Mouse (Mus musculus) telencephalon, adult 2 months (tissue): Measurements from ENCODE around the gene Prps1.
A peak's percentile ranks its signal among the peaks of the same experiment; 100 is the strongest.
"Not testable (repeated sequence)": the region's sequence is repeated elsewhere in the genome, so short reads cannot be mapped to it uniquely, and the experiment has no call there.

Experiments
- DNase-seq: peaks from one replicate; pipeline ENCODE4 v3.0.0-alpha.2; 2011; ENCODE audit warnings: low read depth, low spot score

Gene Prps1

GRCm38 (mm10) chrX:140501401-140502301 lies 45.2 kb downstream of the Prps1 start:
- DNase-seq: no peak

GRCm38 (mm10) chrX:140503905-140504304 lies 47.5 kb downstream of the Prps1 start:
- DNase-seq: no peak

DNA sequence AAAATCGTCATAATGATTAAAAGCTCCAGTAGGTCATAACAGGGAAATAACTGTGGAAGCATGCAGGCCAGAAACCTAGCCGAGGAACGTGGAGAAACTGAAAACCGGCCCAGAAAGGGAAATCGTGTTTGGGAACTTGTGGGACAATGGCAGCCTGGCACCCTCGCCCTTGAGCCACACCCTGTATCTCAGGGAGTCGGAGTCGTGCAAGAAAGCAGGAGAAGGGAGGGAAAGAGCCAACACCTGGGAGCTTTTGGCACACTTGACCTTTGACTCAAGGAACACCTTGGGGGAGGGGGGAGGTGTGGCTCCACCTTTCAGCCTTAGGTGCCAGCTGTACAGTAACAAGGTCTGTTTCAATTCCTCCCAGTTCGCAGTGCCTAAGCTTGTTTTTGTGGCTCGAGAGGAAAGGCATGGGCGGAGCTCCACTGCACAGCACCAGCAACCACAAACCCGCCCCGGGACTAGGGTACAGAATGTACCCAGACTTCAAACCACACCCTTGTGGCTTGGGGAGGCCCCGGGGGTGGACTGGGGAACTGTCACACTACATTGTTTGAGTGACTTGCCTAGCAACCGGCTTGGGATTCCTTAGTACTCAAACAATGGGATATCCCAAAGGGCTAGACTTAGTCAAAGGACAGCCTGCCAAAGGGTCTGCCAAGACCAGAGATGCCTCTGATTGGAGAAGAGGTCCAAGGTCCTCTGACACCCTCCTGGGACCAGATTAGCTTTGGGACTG lies 49.3 kb downstream of the Prps1 start:
- no peak for DNase-seq

DNA sequence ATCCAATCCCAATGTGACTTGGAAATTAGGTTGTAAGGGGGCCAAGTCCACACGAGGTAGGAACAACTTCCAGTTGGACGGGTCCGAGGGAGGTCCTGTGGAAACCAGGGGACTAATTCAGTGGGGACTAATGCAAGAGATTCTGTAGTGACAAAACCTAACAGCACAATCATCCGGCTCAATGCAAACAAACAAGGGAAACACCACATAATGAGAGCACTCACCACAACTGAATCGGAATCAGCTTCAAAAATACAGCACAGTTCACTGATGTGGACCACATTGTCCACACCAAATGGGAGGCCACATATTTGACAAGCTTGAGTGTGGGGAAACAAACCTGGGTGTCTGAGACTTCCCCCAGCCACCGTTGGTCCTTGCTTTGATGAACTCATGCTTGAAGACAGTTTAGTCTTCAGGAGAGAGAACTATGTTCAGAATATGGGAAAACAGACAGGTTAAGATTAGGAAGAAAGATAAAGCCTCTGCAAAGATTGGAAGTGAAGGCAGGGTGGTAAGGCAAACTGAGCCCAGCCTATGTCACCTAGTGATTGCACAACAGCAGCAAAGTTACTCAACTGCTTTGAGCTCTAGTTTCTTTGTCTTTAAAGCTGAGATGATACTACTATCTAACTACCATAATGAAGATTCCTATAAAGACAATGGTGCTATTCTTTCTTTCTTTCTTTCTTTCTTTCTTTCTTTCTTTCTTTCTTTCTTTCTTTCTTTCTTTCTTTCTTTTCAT lies 50.2 kb downstream of the Prps1 start:
- no peak for DNase-seq

DNA sequence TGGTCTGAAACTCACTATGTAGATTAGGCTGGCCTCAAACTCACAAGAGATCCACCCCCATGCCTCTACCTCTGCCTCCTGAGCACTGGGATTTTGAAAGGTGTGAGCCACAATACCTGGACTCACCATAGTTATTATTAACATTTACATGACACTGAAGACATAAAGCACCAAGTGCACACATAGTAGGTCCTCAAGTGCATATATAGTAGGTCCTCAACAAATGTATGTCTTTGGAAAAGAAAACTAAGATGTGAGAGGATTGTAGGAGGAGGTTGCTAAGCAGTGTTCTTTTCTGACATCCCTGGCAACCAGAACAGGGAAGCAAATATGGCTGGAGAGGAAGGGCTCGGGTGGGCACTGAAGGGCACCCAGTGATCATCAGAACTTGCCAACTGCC lies 51.0 kb downstream of the Prps1 start:
- DNase-seq: no peak

DNA sequence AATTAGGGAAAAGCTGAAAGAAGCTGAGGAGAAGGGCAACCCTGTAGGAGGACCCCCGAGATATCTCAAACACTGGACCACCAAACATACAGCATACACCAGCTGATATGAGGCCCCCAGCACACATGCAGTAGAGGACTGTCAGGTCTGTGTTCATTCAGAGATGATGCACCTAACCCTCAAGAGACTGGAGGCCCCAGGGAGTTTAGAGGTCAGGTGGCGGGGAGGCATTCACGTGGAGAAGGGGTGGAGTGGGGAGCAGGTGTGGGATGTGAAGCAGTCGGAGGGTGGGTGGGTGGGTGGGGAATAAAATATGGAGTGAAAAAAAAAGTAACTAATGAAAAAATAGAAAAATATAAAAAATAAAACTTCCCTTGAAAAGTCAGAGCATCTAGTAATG lies 52.4 kb downstream of the Prps1 start:
- DNase-seq: not testable (repeated sequence)

- DNase-seq: no peak
Observed at GRCm38 (mm10) chrX:140509817-140510216, 53.4 kb downstream of the Prps1 start.

DNA sequence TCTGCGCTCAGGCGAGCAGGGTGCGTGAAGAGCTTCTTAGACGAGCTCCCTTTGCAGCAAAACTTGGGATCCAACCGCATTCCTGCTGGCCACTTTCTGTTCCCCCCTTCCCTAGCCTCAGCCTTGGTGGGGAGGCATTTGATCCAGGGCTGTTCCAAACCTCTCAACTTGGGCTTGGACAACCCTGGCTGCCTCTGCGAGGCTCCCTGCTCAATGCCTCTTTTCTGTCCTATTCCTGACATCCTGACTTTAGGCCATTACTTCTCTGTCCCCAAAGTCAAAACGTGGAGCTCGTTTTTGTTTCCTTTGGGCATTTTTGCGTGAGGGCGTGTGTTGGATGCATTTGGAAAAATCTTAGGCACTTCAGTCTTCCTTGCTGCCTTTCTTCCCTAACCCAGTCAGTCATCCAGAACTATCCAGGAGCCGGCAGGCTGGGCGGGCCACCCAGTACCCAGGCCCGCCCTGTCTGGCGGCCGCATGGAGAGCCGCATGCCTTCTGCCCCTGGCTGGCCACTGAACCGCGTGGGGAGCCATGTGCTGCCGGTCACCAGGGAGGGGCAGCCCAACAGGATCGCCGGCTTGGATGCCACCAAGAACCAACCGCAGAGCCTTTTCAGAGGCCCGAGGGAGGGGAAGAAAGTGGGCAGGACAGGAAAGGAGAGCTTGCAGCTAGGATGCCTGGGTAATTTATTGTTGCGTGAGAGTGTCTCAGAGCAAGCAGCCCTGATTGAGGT lies 54.5 kb downstream of the Prps1 start:
- no peak for DNase-seq

DNA sequence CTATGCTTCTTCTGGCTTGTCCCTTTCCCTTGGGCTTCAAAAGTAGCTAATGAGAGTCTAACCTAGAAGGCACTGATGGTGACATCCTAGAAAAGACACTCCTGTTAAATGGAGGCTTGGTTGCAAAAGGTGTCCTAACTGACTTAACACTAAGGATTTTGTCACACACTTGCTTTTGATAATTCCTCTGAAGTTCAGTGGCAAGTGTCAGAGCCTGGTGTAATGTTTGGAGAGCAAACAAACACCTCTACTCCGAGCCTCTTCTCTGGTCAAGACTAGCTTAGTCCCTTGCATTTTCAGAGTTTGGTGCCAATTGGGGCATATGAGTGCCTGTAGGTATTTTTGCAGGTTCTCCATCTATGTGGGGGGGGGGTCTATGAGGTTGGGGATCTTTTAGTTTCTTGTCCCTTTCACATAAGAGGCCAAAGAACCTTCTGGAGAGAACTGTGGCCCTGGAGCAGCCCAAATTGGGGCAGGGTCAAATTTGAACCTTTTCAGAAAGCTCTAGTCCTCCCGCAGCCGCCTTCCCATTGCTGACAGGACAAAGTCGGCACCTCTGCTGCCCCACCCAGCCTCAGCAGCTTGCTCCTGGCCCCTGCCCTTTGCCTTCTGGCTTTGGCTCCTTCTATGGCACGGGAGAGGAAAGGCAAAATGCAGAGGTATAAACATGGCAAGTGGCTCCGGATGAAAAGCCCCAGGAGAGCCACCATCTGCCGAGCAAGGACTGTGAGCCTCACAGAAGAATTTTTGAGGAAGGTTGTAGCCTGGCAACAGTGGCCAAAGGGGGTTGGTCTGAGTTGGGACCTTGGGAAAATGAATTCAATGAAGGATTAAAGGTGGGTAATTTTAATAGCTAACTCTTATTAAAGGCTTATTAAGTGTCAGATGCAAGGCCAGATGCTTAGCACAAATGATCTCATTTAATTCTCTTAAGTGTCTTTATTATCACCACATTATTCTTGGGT lies 55.6 kb downstream of the Prps1 start:
- no peak for DNase-seq

- DNase-seq: no peak
Observed at GRCm38 (mm10) chrX:140513379-140513778, 57.0 kb downstream of the Prps1 start.

- no peak for DNase-seq
Observed at GRCm38 (mm10) chrX:140518351-140518750, 61.9 kb downstream of the Prps1 start.

DNA sequence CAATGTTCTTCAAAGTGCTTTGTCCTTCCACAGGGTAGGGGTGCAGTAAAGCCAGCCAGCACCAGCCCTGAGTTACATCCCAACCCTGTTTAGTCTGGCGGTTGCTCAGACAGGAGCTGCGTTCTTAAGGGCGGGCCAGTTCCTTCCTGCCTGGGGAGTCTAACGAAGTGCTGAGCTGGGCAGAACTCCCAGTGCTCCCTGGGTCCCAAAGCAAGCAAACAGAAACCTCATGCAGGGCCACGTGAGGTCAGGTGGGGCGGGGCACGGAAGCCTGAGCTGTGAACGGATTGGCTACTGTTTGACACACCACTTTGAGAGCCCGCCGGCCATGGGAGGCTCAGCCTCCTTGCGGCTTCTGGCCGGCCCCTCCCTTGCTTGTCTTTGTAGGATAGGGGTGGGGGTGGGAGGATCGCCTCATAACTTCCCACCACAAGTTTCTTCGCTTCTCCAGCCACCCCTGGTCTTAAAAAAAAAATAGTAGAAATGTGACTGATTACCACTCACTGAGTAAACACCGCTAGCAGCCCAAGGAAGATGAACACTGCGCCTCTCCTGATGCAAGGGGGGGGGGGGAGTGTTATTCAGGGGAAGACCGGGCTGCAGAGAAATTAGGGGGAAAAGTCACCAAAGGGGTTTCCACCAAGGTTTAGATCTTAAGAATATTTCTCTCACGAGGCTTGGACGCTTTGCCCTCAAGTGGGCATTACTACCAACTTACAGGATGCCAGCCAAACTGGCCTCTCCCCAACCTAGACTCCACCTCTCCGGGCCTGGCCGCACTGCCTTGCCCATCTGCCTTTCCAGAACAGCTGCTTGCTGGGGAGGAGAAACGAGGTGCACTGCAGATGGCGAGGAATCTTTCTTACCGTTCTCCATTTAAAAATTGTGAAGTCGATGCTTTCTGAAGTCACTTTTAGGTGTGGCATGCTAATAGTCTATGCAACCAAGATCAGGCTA lies 64.0 kb downstream of the Prps1 start:
- peak; percentile 39 for DNase-seq

DNA sequence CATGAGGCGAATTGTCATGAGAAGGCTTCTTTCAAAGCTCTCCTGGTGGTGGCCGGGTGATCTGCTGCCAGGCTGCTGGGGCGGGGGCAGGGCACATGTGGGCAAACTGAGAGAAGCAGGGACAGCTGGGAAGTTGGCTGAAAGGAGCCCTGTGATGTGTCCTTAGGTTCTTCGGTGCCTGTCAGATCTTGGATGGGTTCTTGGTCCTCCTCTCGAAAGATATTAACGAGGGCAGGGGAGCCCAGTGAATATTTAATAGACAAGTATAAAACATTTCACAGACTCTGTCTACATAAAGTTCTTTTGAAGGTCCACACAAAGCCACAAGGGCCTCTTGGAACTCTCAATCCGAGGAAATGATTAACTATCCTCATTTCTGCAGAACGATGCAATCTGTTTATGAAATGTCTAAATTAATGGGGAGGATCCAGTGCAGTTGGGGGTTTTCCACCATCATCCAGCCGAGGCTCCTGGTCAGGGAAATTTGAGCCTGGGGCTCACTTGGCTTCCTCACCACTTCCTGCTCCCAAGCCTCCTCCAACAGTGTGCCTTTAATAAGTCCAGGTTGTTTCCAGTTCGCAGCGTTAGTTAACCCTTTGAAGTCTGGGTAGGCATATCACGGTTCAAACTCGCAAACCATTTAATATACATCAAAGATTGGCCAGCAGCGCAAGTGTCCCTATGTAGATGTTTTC lies 65.8 kb downstream of the Prps1 start:
- DNase-seq: no peak

DNA sequence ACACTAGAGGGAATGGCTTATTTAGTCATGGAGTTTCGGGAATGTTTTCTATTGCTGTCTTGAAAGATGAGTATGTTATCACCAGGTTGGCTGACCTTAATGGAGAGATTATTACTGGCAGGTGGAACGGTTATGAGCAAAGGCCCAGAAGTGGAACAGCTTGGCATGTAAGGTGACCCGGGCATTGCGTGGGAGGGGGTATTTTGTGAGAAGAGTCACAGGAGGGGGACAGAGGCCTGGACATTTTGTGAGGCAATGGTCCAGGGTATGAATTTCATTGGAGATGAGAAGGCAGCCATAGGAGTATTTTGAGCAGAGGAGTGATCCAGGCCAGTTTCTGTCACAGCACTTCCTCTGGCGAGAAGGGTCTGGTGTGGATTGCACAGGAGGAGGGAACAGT lies 67.8 kb downstream of the Prps1 start:
- DNase-seq: no peak
